Mouse (Mus musculus): ENCODE measurements around the gene Bhlha15. TPM values are rescaled to one million over a fixed set of nuclear protein-coding genes. Genes with fewer than 3 reads are reported as not detected.

The Bhlha15 gene
- total and polyA plus RNA-seq, 3 experiments: 4.1 to 4.3 TPM; not detected in 1

DNA sequence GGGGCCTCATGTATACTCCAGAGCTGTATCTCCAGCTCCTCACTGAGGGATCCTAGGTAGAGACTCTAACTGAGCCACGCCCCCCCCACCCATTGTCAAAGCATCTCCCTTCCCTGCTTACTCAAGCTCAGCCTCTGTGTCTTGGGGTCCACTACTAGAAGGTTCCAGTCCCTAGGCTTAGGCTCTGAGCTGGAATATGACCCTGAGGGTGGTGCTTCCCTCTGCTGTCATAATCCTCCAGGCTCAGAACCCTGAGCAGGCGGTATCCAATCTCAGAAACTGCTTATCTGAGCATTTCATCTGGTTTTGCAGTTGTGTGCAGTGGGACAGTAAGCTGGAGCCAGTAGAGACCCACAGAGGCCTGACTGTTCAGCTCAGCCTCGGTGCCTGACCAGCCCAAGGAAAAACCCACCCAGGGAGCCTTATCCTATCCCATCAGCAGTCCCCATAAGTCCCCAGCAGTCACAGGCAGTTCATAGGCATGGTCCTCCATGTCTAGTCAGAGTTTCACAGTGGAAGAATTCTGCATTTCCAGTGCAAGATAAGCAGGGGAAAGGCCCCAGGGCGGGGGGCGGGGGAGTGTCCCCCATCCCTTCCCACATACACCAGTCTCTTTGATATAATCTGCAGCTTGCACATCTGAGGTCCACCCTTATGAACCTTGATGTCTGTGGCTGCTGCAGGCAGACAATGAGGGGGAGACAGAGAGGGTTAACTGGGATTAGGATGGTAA, 27.8 kb upstream of the Bhlha15 start:
- Histone ChIP-seq H3K9me3 (replicated peaks; ENCODE audit: insufficient read depth, low read length) (no peaks in the 10 kb centered on the region), H3K27me3 (ENCODE audit: control insufficient read depth in 1 of 2, insufficient read depth in 2 of 2, low read length in 2 of 2) (no peaks in the 10 kb centered on the region), H3K4me3 (ENCODE audit: control insufficient read depth in 1 of 2, insufficient read depth in 1 of 2, low read depth in 2 of 2, low read length in 2 of 2) (no peak overlapping the region), H3K9ac (ENCODE audit: control insufficient read depth, low read depth, low read length, poor library complexity, severe bottlenecking) (no peak overlapping the region), H3K4me1 (ENCODE audit: control insufficient read depth in 1 of 2, insufficient read depth in 2 of 2, low read length in 2 of 2) (0 out of 4 replicates have a peak, but pooled peaks cover 0 to 2% of the 10 kb centered on the region in 2 experiments), H3K27ac (ENCODE audit: control insufficient read depth, low read depth, low read length) (no peak overlapping the region), H3K36me3 (ENCODE audit: control insufficient read depth in 1 of 2, insufficient read depth in 2 of 2, low read length in 2 of 2) (peaks cover 0 to 2% of the 10 kb centered on the region in 2 experiments; a peak in 2 of 4 replicates), H3K79me2 (ENCODE audit: control insufficient read depth, insufficient read depth, low read length, poor library complexity) (no peaks in the 10 kb centered on the region)
- no peak for TF ChIP-seq JUND (IDR thresholded peaks at IDR 0.05; ENCODE audit: low read depth, low read length)
- TF ChIP-seq MEF2A (IDR thresholded peaks at IDR 0.05; ENCODE audit: extremely low read depth, insufficient replicate concordance, low read depth, low read length, poor library complexity, severe bottlenecking): no peak
- no peak for TF ChIP-seq MAZ (IDR thresholded peaks at IDR 0.05; ENCODE audit: low read depth, low read length)
- no peak for TF ChIP-seq TAL1 (IDR thresholded peaks at IDR 0.05; ENCODE audit: low read length)
- TF ChIP-seq CTCF (IDR thresholded peaks at IDR 0.05 in 2 of 3, conservative IDR thresholded peaks at IDR 0.05 in 1 of 3; ENCODE audit: control insufficient read depth in 1 of 3, insufficient read depth in 1 of 3, low read depth in 2 of 3, low read length in 3 of 3, poor library complexity in 1 of 3, severe bottlenecking in 1 of 3): no peak
- no peak for TF ChIP-seq RAD21 (IDR thresholded peaks at IDR 0.05; ENCODE audit: low read depth, low read length)
- TF ChIP-seq POLR2AphosphoS5 (IDR thresholded peaks at IDR 0.05; ENCODE audit: borderline replicate concordance, low read depth, low read length): no peak
- TF ChIP-seq MAFK (IDR thresholded peaks at IDR 0.05; ENCODE audit: borderline replicate concordance, low read depth, low read length): no peak
- no peak for TF ChIP-seq ZC3H11A (IDR thresholded peaks at IDR 0.05; ENCODE audit: low read depth, low read length)
- TF ChIP-seq MYC (IDR thresholded peaks at IDR 0.05; ENCODE audit: low read depth, low read length): no peak
- TF ChIP-seq NRF1 (IDR thresholded peaks at IDR 0.05; ENCODE audit: insufficient read depth, low read depth, low read length, poor library complexity, severe bottlenecking): no peak
- TF ChIP-seq USF2 (IDR thresholded peaks at IDR 0.05; ENCODE audit: borderline replicate concordance in 1 of 2, insufficient read depth in 1 of 2, low read depth in 1 of 2, low read length in 2 of 2): no peak
- no peak for TF ChIP-seq RCOR1 (IDR thresholded peaks at IDR 0.05; ENCODE audit: low read depth, low read length)
- no peak for TF ChIP-seq USF1 (IDR thresholded peaks at IDR 0.05; ENCODE audit: low read depth, low read length)
- no peak for TF ChIP-seq CHD2 (IDR thresholded peaks at IDR 0.05; ENCODE audit: low read length)
- DNase-seq (ENCODE audit: low read depth, low spot score): no peak

DNA sequence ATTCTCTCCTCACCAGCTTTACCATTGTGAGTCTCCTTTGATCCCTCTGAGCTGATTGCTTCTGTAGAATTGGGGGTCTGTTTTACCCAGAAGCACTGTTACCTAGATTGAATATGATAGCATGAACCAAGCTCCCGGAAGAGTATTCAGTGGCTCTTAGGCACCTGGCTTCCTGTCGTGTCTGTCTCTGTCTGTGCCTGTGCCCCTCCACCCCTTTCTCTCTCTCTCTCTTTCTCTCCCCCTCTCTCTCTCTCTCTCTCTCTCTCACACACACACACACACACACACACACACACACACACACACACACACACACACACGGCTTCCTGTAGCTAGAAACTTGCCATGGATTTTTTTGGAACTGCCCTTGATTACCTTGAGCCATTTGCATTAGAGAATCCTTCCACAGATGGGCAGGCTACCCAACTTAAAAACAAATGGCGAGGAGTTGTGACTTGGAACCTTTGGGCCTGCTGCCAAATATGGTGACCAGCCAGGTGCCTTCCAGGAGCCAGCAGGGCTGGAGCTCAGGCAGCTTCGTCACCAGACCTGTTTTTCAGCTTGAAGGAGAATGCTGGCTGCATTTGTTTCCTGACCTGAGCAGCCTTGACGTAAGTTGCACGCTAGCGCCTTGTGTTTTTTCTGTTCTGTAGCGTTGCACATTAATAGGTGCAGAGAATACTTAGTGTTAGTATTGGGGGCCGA, 27.1 kb upstream of the Bhlha15 start:
- H3K36me3 ChIP-seq (ENCODE audit: control insufficient read depth in 1 of 2, insufficient read depth in 2 of 2, low read length in 2 of 2): peaks cover 0 to 2% of the 10 kb centered on the region in 2 experiments; a peak in 2 of 4 replicates
- no peak overlapping the region for H3K4me3 ChIP-seq (ENCODE audit: control insufficient read depth in 1 of 2, insufficient read depth in 1 of 2, low read depth in 2 of 2, low read length in 2 of 2)
- H3K27ac ChIP-seq (ENCODE audit: control insufficient read depth, low read depth, low read length): no peak overlapping the region

More for the DNA sequence above, 27.1 kb upstream of the Bhlha15 start:
- Histone ChIP-seq H3K79me2 (ENCODE audit: control insufficient read depth, insufficient read depth, low read length, poor library complexity) (no peaks in the 10 kb centered on the region), H3K4me1 (ENCODE audit: control insufficient read depth in 1 of 2, insufficient read depth in 2 of 2, low read length in 2 of 2) (0 out of 4 replicates have a peak, but pooled peaks cover 0 to 2% of the 10 kb centered on the region in 2 experiments), H3K27me3 (ENCODE audit: control insufficient read depth in 1 of 2, insufficient read depth in 2 of 2, low read length in 2 of 2) (no peaks in the 10 kb centered on the region), H3K9me3 (replicated peaks; ENCODE audit: insufficient read depth, low read length) (no peaks in the 10 kb centered on the region), H3K9ac (ENCODE audit: control insufficient read depth, low read depth, low read length, poor library complexity, severe bottlenecking) (no peak overlapping the region)
- no peak for TF ChIP-seq RAD21 (IDR thresholded peaks at IDR 0.05; ENCODE audit: low read depth, low read length)
- no peak for DNase-seq (ENCODE audit: low read depth, low spot score)

Measured in MEL (cell line).